Mouse (Mus musculus) heart, adult 11 months (tissue): ENCODE results near the gene Cenpb.
A peak's percentile ranks its signal among the peaks of the same experiment; 100 is the strongest.

ENCODE experiments used
- DNase-seq: peaks from one replicate; pipeline ENCODE4 v3.0.0; 2022

The Cenpb gene

DNA sequence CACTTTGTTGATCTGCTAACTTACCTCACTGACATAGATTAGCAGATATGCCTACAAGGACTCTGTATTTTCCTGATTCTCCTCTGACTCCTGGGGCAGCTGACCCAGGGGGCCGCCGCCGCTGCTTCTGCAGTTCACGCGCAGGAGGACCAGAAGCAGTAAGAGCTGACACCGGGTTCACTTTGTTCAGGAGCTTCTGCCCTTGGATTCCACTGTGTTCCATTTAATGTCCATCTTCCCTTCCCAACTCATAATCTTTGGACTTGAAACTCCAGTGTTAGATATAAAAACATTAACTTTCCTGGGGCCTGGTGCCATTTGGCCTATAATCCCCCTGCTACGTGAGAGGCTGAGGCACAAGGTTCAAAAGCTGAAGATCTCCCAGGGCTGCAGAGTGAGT lies 15.9 kb downstream of the Cenpb start:
- peak; percentile 77 for DNase-seq

DNA sequence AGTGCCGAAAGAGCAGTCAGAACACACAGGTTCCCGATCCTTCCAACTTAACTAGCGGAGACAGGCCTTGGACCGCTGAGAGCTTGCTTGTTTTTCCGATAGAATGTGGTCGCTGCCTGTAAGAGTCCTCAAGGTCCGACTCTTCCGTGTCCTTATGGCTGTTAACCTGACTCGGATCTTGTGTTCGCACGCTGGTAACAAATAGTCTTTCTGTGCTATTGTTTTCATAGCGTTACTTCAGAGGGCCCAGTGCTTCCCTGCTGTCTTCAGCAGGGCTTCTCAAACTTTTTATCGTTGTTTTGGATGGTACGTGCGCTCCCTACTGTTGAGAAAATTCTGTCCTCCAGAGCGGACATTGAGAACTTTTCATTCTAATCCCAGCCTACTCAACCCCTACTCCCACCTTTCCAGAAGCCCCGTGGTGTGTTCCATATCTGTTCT lies 19.2 kb downstream of the Cenpb start:
- peak; percentile 91 for DNase-seq

DNA sequence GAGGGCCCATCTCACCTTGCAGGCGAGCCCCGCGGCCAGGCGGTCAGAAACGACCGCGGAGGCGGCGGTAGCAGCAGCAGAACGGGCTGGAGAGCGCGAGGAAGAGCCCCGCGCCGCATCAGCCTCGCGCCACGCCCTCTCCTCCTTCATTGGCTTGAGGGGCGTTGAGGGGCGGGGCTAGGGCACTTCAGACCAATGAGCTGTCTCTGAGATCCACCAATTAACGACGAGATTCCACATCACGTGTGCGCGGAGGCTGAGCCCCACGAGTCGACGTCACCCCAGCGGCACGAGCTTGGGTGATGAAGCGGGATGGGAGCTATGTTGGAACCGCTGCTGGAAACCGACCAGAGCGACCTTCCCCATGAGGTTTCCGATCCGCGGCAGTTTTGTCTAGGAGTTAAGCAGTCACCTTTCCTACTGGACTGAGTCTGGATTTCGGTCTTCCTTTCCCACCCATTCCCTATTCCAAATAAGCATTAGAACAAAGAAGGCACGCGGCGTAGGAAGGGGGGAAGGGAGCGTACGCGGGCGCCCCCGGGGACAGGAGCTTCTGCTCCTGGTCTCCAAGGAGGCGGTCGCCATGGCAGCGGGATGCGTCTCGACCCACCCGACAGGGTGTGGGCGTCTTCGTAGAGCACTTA lies 19.8 kb downstream of the Cenpb start, which contains the start of gene 1700037H04Rik:
Gene 1700037H04Rik (minus strand): TSS at position 144 of the 644 bp plus-strand sequence.
- DNase-seq = peak; percentile 100

DNA sequence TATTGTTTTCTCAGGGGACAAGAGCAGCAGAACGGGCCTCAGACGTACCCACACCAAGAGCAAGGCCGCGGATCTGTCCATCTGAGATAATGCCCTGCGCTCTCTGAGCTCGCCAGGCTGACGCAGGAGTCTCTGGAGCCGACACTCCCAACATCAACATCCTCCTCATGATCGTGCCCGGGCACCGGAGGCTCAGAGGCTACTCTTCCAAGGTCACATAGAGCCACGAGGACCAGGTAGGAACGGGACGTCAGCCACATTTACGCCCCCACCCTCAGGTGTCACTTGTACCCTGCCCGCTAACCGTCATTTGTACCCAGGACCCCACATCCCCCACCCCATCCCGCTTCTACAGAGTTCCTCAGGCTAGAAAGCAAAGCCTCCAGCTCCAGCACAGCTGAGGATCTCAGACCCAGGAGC lies 20.4 kb downstream of the Cenpb start:
- DNase-seq = no peak

DNA sequence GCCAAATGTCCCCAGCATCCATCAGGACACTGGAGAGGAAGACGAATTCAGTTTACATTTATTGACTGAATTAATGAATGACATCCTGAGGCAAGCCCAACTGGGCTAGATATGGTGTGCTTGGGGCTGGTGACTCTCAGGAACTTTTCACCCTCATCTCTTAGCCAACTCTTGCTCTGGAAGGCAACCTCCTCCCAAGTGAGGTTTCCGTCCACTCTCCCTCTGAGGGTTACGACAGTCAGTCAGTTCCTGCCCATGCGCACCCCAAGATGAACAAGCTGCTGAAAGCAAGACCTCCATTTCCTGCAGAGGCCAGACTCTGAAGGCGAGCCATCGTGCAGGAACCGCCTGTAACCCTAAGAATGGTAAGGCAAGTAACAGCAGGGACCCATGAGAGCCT lies 22.9 kb downstream of the Cenpb start:
- DNase-seq = no peak

DNA sequence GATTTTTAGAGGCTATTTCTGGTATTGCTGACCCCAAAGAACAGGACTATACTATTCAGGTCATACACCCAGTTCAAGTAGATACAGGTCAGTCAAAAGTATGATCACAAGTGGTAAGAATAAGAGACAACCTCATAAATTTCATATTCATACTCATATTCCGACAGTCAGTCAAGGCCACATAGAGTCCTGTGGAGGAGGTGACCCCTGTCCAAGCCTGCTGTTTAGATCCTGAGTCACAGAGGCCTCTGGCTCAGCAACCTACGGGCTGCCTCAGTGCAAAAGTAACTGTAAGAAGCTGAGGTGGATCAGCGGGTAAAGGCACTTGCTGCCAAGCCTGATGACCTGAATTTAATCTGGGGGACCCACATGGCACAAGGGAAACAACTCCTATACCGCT lies 25.8 kb downstream of the Cenpb start:
- DNase-seq = no peak

DNA sequence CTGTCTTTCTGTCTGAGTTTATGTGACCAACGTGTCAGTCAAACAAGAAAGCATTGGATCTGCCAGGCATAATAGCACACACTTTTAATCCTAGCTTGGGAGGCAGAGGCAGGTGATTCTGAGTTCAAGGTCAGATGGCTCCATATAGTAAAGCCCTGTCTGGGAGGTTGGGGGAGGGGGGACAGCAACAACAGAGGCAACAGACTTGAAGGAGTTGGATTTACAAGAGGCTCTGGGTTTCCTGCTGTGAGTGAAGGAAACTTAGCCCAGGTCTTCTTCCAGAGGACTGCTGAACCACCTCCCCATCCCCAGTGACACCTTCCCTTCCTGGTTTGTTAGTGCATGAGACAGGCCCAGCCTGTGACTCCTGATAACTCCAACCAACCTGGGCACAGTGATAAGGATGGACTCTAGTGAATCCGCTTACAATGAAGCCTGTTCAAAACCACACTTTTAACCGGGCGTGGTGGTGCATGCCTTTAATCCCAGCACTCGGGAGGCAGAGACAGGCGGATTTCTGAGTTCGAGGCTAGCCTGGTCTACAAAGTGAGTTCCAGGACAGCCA lies 27.6 kb downstream of the Cenpb start:
- no peak for DNase-seq

DNA sequence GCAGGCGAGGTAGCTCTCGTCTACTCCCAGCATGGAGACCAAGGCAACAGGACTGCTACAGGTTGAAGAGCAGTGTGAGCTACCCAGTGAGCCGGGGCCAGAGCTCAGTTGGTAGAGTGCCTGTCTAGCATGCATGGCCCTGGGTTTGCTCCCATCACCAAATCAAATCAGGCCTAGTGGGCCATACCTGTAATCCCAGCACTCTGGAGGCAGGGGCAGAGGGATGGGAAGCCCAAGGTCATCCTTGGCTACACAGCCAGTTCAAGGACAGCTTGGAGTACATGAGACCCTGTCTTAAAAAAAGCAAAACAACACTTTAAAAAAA lies 30.7 kb downstream of the Cenpb start:
- DNase-seq = peak; percentile 88

DNA sequence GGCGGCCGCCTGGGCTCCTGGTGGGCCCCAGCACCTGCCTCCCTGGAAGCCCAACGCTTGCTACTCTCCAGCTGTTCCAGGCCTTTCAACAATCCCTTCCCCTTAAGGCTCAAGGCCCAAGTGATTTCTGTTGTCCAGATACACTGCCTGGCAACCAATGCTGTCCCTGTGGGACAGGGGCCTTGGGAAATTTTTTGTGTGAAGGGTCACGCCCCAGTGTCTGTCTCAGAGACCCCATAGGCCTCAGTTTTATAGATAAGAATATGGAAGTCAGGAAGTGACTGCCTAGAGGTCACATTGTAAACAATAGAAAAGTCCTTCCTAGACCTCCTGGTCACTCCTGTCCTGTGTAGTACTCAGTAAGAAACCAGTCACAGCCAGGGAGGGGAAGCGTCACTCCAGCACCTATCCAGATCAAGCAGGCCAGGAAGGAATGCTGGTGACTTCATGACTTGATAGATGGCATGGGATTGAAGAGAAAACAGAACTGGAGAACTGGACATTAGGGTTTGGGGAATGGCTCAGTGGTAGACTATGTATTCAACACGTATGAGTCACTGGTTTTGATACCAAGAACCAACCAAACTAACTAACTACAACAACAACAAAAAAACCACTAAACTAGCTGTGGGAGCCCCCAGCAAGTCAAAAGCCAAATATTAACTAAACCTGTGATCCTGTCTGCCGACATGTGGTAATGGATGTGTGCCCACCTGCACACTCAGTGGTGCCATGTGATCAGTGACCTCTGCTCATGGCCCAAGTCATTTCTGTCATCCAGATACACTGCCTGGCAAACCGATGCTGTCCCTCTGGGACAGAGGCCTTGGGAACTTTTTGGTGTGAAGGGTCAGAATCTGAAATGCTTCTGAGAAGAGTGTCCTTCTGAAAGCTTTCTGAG lies 31.3 kb downstream of the Cenpb start:
- DNase-seq = peak; percentile 93

DNA sequence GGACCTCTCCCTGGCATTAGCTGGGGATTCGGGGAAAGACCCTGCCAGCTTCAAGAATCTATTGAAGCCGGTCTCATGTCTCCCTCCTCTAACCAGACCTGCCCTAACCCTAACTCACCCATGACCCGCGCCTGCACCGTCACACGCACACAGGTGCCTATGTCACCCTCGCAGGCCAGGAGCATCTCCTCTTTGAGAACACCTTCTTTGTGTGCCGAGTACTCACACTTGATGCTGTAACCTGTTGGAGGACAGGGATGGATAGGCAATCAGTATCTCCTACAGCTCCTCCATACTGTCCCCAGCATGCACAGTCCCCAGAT lies 32.9 kb downstream of the Cenpb start:
- no peak for DNase-seq

DNA sequence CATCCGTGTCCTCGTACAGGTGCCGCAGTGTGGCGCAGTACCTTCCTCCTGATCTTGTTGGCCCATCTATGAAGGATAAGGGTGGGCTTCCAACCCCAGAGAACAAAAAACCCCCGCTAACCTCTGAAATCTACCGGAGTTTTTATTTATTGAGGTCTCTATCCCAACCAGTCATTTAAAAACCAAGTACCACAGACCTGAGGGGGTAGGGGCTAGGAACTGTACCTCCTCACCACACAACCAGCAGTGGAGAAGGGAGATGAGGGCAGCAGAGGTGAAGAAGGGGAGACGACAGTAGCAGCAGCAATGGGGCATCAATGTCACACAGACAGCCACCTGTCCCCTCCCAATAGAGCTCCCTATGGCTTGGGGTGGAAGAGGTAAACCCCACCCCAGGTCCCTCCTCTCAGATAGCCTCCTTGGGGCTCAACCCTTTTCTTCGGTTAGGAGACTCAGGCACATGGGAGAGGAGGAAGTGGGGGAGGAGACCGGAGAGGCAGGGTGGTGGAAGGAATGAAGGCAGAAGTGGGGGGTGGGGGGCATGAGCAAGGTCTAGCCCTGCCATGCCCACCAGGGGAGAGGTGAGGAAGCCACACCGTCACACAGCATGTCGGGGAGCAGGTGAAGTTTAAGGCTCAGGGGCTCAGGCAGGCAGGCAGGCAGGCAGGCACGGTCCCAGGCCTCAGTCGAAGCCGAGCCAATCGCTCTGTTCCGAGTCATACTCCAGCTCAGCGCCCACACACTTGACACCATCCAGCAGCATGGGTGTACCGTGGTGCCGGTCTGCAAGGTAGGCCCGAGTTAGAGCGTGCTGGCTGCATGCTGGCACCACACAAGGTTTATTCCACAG lies 33.4 kb downstream of the Cenpb start:
- peak; percentile 93 for DNase-seq

DNA sequence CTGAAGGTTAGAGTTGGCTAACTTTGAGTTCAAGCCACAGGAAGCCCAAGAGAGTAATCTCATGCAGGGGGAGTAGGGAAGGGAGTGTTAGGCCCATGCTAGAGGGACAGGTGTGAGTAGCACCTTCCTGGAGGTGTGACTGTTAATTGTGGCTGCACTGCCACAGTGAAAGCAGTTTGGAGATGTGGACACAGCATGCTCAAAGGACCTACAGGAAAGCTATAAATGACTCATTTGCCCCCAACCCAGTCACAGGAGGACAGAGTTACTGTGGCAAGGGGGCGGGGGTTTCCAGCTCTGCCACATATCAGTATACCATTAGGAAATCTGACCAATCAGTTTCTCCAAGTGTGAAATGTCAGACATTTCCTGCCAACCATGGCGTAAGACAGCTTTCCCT lies 34.3 kb downstream of the Cenpb start:
- no peak for DNase-seq

DNA sequence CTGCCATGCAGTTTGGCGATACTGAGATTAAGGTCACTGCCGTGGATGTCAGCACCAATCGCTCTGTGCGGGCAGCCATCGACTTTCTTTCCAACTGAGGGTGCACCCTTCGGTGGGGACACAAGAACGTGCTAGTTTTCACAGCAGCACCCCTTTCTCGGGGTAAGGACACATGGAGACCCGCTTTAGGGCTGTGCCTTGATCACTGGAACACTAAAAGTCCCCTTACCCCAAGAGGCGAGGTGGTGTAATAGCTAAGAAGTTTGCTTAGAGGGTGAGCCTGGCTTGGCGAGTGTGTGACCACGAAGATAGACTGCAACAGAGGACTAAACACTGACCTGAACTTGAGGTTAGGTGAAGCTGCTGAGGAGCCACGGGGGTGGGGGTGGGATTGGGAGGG lies 34.7 kb downstream of the Cenpb start:
- DNase-seq = no peak

DNA sequence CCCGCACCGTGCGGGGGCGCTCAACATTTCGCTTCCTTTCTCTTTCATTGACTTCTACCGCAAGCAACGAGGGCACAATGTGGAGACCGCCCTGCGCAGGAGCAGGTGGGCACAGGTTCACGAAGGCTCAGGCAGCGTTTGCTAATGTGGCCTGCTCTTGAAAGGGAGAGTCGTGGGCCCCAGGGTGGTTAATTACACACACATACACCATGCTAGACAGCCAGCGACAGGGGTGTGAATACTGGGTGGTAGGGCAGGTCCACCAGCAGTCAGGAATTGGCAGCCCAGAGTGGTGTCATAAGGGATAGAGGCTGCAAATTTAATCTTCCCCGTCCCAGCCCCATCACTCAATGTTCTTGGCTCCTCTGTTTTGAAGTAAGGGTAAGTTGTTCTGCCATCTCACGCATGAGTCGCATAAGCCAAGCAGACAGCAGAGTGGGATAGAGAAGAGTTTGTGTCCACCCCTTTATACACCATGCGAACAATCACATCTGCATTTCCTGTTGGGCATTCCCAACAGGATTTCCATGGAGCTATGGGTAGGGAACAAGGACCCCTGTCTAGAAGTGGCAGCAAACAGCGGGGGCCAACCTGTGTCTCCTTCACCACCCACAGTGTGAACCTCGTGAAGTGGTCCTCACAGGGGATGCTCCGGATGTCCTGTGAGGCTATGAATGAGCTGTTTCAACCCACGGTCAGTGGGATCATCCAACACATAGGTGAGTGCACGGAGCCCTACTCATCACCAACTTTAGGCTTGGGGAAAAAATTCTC lies 36.7 kb downstream of the Cenpb start:
- peak; percentile 92 for DNase-seq

DNA sequence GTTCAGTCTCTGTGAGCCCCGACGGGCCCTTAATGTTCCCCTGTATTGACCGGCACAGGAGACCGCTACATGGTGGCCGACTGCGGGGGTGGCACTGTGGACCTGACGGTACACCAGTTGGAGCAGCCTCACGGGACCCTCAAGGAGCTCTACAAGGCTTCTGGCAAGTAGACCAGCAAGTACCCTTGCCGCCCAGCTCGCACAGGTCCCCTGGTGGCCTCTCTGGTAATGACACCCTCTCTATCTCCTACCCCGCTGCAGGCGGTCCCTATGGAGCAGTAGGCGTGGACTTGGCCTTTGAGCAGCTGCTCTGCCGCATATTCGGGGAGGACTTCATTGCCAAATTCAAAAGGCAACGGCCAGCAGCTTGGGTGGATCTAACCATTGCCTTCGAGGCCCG lies 37.3 kb downstream of the Cenpb start:
- peak; percentile 98 for DNase-seq

DNA sequence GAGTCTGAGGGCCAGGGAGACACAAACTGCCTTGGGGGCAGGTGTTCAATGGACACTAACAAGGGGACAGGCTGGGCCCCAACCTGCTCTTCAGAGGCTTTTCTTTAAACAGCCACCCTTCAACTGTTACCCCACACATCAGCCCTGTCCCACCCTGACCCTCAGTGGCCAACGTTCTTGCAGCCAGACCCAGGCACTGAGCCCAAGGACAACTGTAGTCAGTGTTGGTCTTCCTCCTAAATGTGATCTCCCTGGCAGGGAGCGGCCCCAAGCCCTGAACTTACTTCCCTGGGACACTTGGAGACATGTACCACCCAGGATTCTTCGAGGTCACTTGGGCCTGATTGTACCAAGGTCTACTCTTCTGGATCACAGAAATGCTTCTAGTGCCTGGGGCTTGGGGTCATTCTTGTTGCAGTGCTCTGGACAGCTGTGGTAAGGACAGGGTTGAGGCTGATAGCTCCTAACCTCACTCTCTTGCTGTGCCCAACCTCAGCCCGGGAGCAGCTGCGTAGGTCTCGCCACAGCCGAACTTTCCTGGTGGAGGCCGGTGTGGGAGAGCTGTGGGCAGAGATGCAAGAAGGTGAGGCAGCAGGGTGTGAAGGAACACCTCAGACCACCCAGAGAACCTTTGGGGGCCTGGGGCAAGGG lies 38.4 kb downstream of the Cenpb start:
- DNase-seq = peak; percentile 89

DNA sequence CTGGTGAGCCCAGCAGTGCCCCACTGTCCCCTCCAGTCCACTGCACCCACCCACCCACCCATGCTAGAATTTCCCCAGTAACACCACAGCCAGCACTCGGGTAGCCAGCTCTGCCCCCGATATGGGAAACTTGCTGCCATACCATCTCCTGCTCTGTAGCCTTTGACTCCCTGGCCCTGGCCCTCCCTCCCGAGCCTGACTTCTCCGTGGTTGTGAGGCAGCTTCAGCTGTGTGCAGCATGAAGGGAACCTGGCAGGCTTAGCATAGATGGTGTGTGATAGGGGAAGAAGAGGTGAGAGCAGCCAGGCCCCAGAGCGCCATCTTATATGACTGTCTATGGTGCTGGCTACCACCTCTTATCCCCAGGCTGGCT lies 39.3 kb downstream of the Cenpb start:
- no peak for DNase-seq

DNA sequence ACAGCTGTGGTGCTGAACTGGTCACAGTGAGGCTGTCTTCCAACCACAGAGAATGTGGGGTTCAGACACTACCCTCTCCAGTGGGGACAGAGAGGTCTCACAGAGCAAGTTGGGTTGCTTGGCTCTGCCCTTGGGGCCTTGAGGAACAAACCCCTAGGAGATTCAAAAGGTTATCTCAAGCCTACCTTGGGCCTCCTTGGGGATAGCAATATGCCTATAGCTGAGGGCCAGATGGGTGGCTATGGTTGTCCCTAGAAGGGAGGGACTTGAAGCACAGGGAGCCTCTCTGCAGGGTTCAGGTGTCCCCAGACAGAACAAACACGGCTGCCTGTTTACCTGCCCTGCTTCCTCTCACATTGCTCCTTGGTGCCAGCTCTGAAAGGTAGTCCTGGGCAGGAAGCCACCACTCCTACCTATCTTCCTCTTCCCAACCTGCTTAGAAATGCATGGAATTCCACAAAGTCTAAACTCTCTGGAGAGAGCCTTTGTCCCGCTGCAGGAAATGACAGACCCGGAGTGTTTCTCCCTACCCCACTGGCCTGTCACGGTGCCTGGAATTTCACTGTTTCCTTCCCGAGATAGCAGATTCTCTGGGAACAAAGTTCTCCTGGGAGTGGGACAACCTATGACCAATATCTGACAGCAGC lies 39.9 kb downstream of the Cenpb start:
- peak; percentile 99 for DNase-seq

DNA sequence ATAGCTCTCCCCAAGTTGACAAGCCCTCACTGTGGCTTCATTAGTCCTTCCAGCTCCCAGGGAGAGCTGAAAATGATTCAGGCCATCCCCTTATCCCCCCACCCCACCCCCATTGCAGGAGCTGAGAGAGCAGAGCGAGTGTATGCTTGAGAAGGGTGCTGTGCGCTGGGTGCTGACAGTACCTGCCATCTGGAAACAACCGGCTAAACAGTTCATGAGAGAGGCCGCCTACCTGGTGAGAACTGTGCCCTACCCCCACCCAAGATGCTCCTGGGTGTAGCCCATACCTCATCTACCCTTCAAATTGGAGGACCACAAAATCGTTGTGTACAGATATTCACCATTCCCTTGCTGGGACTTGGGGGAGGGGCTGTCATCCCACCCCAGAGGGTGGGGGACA lies 40.6 kb downstream of the Cenpb start:
- DNase-seq = peak; percentile 89

DNA sequence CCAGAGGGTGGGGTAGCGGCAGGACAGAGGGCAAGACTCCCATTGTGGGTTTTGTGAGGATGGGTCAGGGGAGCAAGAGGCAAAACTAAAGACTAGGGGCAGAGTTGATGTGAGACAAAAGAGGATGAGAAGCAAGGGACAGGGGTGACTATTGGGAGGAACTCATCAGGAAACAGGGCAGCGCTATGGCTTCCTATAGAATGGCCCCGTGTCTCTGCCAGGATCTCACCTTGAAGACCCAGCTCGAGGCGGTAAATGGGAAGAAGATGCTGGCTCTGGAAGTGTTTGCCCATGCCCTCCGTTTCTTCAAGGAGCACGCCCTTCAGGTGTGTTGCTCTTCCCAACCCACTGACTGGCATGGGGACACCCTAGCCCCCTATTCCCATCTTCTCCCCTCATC lies 41.1 kb downstream of the Cenpb start:
- peak; percentile 88 for DNase-seq

DNA sequence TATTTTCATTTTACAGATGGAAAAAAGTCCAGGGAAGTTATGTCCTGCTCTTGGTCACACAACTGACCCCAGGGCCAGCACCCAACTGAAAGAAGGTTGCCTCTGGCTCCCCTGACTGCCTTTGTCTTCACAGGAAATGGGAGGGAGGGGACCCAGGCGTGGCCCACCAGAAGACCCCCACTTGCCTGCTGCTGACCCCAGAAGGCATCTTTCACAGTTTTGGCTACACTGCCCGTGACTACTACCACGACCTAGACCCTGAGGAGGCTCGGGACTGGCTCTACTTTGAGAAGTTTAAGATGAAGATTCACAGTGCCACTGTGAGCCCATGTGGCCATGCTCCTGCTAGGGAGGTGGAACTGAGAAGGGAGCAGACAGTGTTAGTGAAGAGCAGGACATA lies 41.6 kb downstream of the Cenpb start:
- peak; percentile 90 for DNase-seq
